Mouse (Mus musculus) c-Kit-positive CD71-negative TER-119-negative erythroid progenitor cells, embryonic 14.5 days (primary cell): ENCODE measurements around the gene Eif1.
A peak's percentile ranks its signal among the peaks of the same experiment; 100 is the strongest.
"Not testable (repeated sequence)": the region's sequence is repeated elsewhere in the genome, so short reads cannot be mapped to it uniquely, and the experiment has no call there.

Experiments used
- DNase-seq: peaks from one replicate; pipeline ENCODE4 v3.0.0-alpha.2; 2013; ENCODE audit warnings: low read depth

Gene Eif1

GRCm38 (mm10) chr11:100319492-100320171 is at the start of gene Eif1:
Eif1 (plus strand) TSS chr11:100319885.
- DNase-seq, result peak; percentile 100

GRCm38 (mm10) chr11:100271878-100272277 is 47.8 kb upstream of the Eif1 start:
- no peak for DNase-seq

- no peak for DNase-seq
Observed at GRCm38 (mm10) chr11:100274719-100275118, 45.0 kb upstream of the Eif1 start.

GRCm38 (mm10) chr11:100275466-100275865 is 44.2 kb upstream of the Eif1 start:
- no peak for DNase-seq

GRCm38 (mm10) chr11:100277726-100278480 is 41.8 kb upstream of the Eif1 start:
- DNase-seq, result no peak

- DNase-seq, result no peak
Observed at GRCm38 (mm10) chr11:100278759-100279158, 40.9 kb upstream of the Eif1 start.

- peak; percentile 79 for DNase-seq
Observed at GRCm38 (mm10) chr11:100281596-100282544, 37.8 kb upstream of the Eif1 start.

- peak; percentile 73 for DNase-seq
Observed at GRCm38 (mm10) chr11:100282549-100282948, 37.1 kb upstream of the Eif1 start.

GRCm38 (mm10) chr11:100284988-100285387 is 34.7 kb upstream of the Eif1 start:
- DNase-seq, result no peak

GRCm38 (mm10) chr11:100287024-100287423 is 32.7 kb upstream of the Eif1 start:
- no peak for DNase-seq

- DNase-seq, result no peak
Observed at GRCm38 (mm10) chr11:100288942-100289341, 30.7 kb upstream of the Eif1 start.

GRCm38 (mm10) chr11:100290235-100290634 is 29.4 kb upstream of the Eif1 start:
- no peak for DNase-seq

- DNase-seq, result no peak
Observed at GRCm38 (mm10) chr11:100292884-100293283, 26.8 kb upstream of the Eif1 start.

- DNase-seq, result peak; percentile 74
Observed at GRCm38 (mm10) chr11:100295308-100295707, 24.4 kb upstream of the Eif1 start.

GRCm38 (mm10) chr11:100297801-100298200 is 21.9 kb upstream of the Eif1 start:
- no peak for DNase-seq

- peak; percentile 67 for DNase-seq
Observed at GRCm38 (mm10) chr11:100298274-100299036, 21.2 kb upstream of the Eif1 start.

GRCm38 (mm10) chr11:100300293-100300692 is 19.4 kb upstream of the Eif1 start:
- no peak for DNase-seq

GRCm38 (mm10) chr11:100301292-100301691 is 18.4 kb upstream of the Eif1 start:
- no peak for DNase-seq

GRCm38 (mm10) chr11:100307900-100308299 is 11.8 kb upstream of the Eif1 start:
- no peak for DNase-seq

- DNase-seq, result not testable (repeated sequence)
Observed at GRCm38 (mm10) chr11:100308672-100309071, 11.0 kb upstream of the Eif1 start.

GRCm38 (mm10) chr11:100311656-100312055 is 8.0 kb upstream of the Eif1 start:
- no peak for DNase-seq
